Comparison of ENCODE assay signal across 8 mouse cellular contexts in genomic region chr3:104442357-104442756, GRCm38 (mm10).
A peak's percentile ranks its signal among the peaks of the same experiment; 100 is the strongest.
DNase-seq lines count a peak whose midpoint lies in the region; ATAC-seq lines count a peak whose summit lies in the region.

No protein-coding gene starts in this region.

- H3K27me3 ChIP-seq in kidney, embryonic 15.5 days = no peaks in the 10 kb centered on the region
- no peaks in the 10 kb centered on the region for H3K27me3 ChIP-seq in forebrain, embryonic 10.5 days (ENCODE audit: poor library complexity, severe bottlenecking)
- H3K27me3 ChIP-seq in hindbrain, embryonic 15.5 days = no peaks in the 10 kb centered on the region
- no peaks in the 10 kb centered on the region for H3K27me3 ChIP-seq in midbrain, embryonic 14.5 days (ENCODE audit: control insufficient read depth, insufficient read depth, low read length)

- peaks cover 14% of the 10 kb centered on the region for H3K4me1 ChIP-seq in kidney, embryonic 15.5 days
- peaks cover 18% of the 10 kb centered on the region for H3K4me1 ChIP-seq in forebrain, embryonic 10.5 days
- H3K4me1 ChIP-seq in hindbrain, embryonic 15.5 days (replicated peaks) = peaks cover 7% of the 10 kb centered on the region
- 0 out of 2 replicates have a peak, but pooled peaks cover 3% of the 10 kb centered on the region for H3K4me1 ChIP-seq in midbrain, embryonic 14.5 days (ENCODE audit: control insufficient read depth, insufficient read depth, low read length)

- H3K9me3 ChIP-seq in kidney, embryonic 15.5 days (replicated peaks) = no peaks in the 10 kb centered on the region
- H3K9me3 ChIP-seq in forebrain, embryonic 10.5 days = no peaks in the 10 kb centered on the region
- no peaks in the 10 kb centered on the region for H3K9me3 ChIP-seq in hindbrain, embryonic 15.5 days
- H3K9me3 ChIP-seq in midbrain, embryonic 14.5 days (ENCODE audit: control insufficient read depth, low read length) = no peaks in the 10 kb centered on the region

- peak overlapping the region; percentile 15; the same call in 1 of the 2 replicates for H3K4me3 ChIP-seq in kidney, embryonic 15.5 days (replicated peaks)
- H3K4me3 ChIP-seq in forebrain, embryonic 10.5 days = peak overlapping the region; percentile 26; the same call in 1 of the 2 replicates
- peak overlapping the region; percentile 17; the same call in 1 of the 2 replicates for H3K4me3 ChIP-seq in hindbrain, embryonic 15.5 days
- H3K4me3 ChIP-seq in midbrain, embryonic 14.5 days (replicated peaks; ENCODE audit: low read depth, low read length) = no peak overlapping the region

- 24% methylated on average over 5 of the region's 5 CpGs for WGBS in kidney, embryonic 15.5 days
- WGBS in forebrain, embryonic 10.5 days = 38% methylated on average over 5 of the region's 5 CpGs
- WGBS in hindbrain, embryonic 15.5 days = 27% methylated on average over 5 of the region's 5 CpGs
- 17% methylated on average over 5 of the region's 5 CpGs for WGBS in midbrain, embryonic 14.5 days

- H3K36me3 ChIP-seq in kidney, embryonic 15.5 days = no peaks in the 10 kb centered on the region
- no peaks in the 10 kb centered on the region for H3K36me3 ChIP-seq in forebrain, embryonic 10.5 days (replicated peaks)
- no peaks in the 10 kb centered on the region for H3K36me3 ChIP-seq in hindbrain, embryonic 15.5 days
- no peaks in the 10 kb centered on the region for H3K36me3 ChIP-seq in midbrain, embryonic 14.5 days (ENCODE audit: control insufficient read depth, insufficient read depth, low read length)

- peak overlapping the region; percentile 31; the same call in 1 of the 2 replicates for H3K9ac ChIP-seq in kidney, embryonic 15.5 days
- no peak overlapping the region for H3K9ac ChIP-seq in hindbrain, embryonic 15.5 days
- no peak overlapping the region for H3K9ac ChIP-seq in midbrain, embryonic 14.5 days (replicated peaks; ENCODE audit: low read length)

- no peak for ATAC-seq in kidney, embryonic 15.5 days (replicated peaks; ENCODE audit: low FRiP score)
- ATAC-seq in hindbrain, embryonic 15.5 days (ENCODE audit: low FRiP score, low read depth) = peak; percentile 57; the same call in 1 of the 2 replicates
- ATAC-seq in midbrain, embryonic 14.5 days (ENCODE audit: low FRiP score, low TSS enrichment) = no peak; the same call in 1 of the 2 replicates

- H3K27ac ChIP-seq in kidney, embryonic 15.5 days = no peak overlapping the region
- peak overlapping the region; percentile 90 for H3K27ac ChIP-seq in forebrain, embryonic 10.5 days
- peak overlapping the region; percentile 56; the same call in 1 of the 2 replicates for H3K27ac ChIP-seq in hindbrain, embryonic 15.5 days (replicated peaks)
- no peak overlapping the region for H3K27ac ChIP-seq in midbrain, embryonic 14.5 days (replicated peaks; ENCODE audit: low read depth, low read length)

- peak overlapping the region; percentile 56 for H3K4me2 ChIP-seq in kidney, embryonic 15.5 days
- H3K4me2 ChIP-seq in hindbrain, embryonic 15.5 days = peak overlapping the region; percentile 49
- peak overlapping the region; percentile 52 for H3K4me2 ChIP-seq in midbrain, embryonic 14.5 days (ENCODE audit: low read length)

- DNase-seq in kidney, postnatal 25 days = no peak
- DNase-seq in forebrain, embryonic 10.5 days (ENCODE audit: extremely low spot score, low spot score) = no peak
- DNase-seq in midbrain, embryonic 14.5 days = no peak
- no peak for DNase-seq in retina, embryonic 14.5 days (ENCODE audit: low spot score)
- no peak for DNase-seq in left cerebral cortex, adult 18-20 months (ENCODE audit: low spot score in 2 of 2)
- DNase-seq in thymus, postnatal 0 days (ENCODE audit: low spot score) = no peak

Comparison
In these comparisons a context has a peak if more than half of its experiments do, and no peak if none do; other contexts are left out.
1. H3K27ac ChIP-seq: peak in forebrain, embryonic 10.5 days (single experiment) and hindbrain, embryonic 15.5 days (single experiment); none in kidney, embryonic 15.5 days (single experiment) and midbrain, embryonic 14.5 days (single experiment).
2. Peak in every context shown above with its lines, with median percentiles within 50 percentile points of each other: H3K4me2 ChIP-seq.